Mouse (Mus musculus) neutrophil, adult 65 days (primary cell): Measurements from ENCODE around the gene Gdpd4. TPM values are rescaled to one million over a fixed set of nuclear protein-coding genes. Genes with fewer than 3 reads are reported as not detected.

Experiments
- total RNA-seq: library from RNA; stranded (reverse); gene quantifications from 2 replicates; pipeline ENCODE4 v1.2.4, GENCODE M21; 2023

Gene Gdpd4
- not detected in 2 replicates for total RNA-seq

GRCm38 (mm10) chr7:97919742-97920141 is at the start of gene Gdpd4:
Gdpd4 (plus strand) TSS chr7:97919955.

Other genes with a start within 250 kb of the Gdpd4 start
- 25.3 and 25.6 TPM in 2 replicates for gene Clns1a, start 223.3 kb upstream of the Gdpd4 start, total RNA-seq
- 0.32 TPM in 1 of 2 replicates, not detected in the other for gene Aqp11, start 181.7 kb upstream of the Gdpd4 start, total RNA-seq
- gene Pak1, start 131.4 kb upstream of the Gdpd4 start, total RNA-seq: 41.2 and 53.3 TPM in 2 replicates
- 9.8 and 16.8 TPM in 2 replicates for gene Myo7a, start 199.6 kb downstream of the Gdpd4 start, total RNA-seq
- gene Omp, start 225.5 kb downstream of the Gdpd4 start, total RNA-seq: 0.41 and 0.79 TPM in 2 replicates